Mouse (Mus musculus): ENCODE results near the gene Cdh4. TPM values are rescaled to one million over a fixed set of nuclear protein-coding genes. Genes with fewer than 3 reads are reported as not detected.

Cdh4 gene
- polyA plus RNA-seq, 1 experiment = 48.4 TPM

DNA sequence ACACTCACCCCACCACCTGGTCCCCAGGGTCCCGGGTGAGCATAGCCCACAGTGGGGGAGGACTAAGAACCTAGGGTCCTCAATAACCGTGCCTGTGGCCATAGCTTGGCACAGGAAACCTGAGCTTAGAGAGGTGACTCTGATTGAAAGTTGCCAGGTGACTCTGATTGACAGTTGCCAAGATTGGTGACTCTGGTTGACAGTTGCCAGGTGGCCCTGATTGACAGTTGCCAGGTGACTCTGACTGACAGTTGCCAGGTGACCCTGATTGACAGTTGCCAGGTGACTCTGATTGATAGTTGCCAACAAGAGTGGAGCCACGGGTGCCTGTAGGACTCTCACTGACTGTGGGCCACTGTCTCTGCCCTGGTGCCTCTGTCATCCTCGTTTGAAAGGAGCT lies 271.1 kb downstream of the Cdh4 start:
- no peak for DNase-seq (ENCODE audit: low read depth)
- TF ChIP-seq CTCF (IDR thresholded peaks at IDR 0.05; ENCODE audit: borderline replicate concordance, extremely low read depth, insufficient read depth, insufficient read length) (no peak), POLR2A (IDR thresholded peaks at IDR 0.05; ENCODE audit: borderline replicate concordance, extremely low read depth, insufficient read depth, insufficient read length, poor library complexity, severe bottlenecking) (no peak)

DNA sequence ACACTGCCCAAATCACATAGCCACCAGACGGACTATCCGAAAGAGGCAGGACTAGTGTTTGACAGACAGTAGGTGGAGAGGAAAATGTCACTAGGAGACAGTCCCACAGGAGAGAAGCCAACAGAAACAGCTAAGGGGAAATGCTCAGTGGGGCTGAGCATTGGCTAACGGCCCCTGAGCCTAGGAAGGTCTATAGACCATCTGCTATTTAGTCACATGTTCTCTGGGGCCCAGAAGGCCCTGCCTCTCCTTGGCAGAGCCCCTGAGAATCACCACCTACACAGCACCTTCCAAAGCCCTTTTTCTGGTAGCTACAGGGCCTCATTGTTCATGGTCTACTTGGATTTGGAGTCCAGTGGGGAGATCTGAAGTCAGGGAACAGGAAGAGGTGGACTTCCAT lies 271.9 kb downstream of the Cdh4 start:
- DNase-seq (ENCODE audit: low read depth) = no peak
- TF ChIP-seq CTCF (IDR thresholded peaks at IDR 0.05; ENCODE audit: borderline replicate concordance, extremely low read depth, insufficient read depth, insufficient read length) (no peak), POLR2A (IDR thresholded peaks at IDR 0.05; ENCODE audit: borderline replicate concordance, extremely low read depth, insufficient read depth, insufficient read length, poor library complexity, severe bottlenecking) (no peak)

DNA sequence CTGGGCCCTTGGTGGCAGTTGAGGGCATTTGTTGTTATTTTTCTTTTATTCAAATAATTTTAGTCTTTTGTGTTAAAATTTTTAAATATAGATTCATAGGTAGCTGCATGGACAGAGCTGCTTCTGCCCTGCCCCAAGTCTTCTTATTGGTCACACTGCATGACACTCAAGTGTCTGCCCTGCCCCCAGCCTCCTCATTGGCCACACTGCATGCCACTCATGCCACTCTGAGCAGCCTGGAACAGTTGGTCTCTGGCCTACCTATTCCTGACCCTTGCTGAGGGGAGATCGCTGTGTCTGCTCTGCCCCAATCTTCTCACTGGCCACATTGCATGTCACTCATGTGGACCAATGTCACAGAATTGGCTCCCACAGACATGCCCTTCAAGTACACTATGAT lies 273.1 kb downstream of the Cdh4 start:
- DNase-seq (ENCODE audit: low read depth) = no peak
- no peak for TF ChIP-seq POLR2A (IDR thresholded peaks at IDR 0.05; ENCODE audit: borderline replicate concordance, extremely low read depth, insufficient read depth, insufficient read length, poor library complexity, severe bottlenecking)
- no peak for TF ChIP-seq CTCF (IDR thresholded peaks at IDR 0.05; ENCODE audit: borderline replicate concordance, extremely low read depth, insufficient read depth, insufficient read length)

DNA sequence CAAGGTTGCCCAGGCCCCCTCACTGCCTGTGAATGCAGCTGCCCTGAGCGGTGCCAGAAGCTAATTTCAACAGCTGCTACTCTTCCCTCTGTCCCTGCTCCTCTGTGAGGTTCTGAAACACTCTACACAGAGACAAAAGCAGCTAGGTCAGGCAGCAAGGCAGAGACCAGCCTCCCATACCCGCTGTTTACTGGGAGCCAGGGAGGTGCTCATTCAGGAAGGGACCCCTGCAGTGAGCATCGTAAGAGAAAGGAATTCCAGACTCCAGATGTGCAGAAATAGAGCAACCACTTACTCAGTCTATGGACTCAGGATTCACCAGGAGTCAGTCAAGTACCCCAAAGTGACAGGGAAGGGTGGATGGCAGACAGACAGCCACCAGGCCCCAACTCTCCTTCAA lies 278.1 kb downstream of the Cdh4 start:
- TF ChIP-seq POLR2A (IDR thresholded peaks at IDR 0.05; ENCODE audit: borderline replicate concordance, extremely low read depth, insufficient read depth, insufficient read length, poor library complexity, severe bottlenecking) (no peak), CTCF (IDR thresholded peaks at IDR 0.05; ENCODE audit: borderline replicate concordance, extremely low read depth, insufficient read depth, insufficient read length) (no peak)
- DNase-seq (ENCODE audit: low read depth) = no peak

DNA sequence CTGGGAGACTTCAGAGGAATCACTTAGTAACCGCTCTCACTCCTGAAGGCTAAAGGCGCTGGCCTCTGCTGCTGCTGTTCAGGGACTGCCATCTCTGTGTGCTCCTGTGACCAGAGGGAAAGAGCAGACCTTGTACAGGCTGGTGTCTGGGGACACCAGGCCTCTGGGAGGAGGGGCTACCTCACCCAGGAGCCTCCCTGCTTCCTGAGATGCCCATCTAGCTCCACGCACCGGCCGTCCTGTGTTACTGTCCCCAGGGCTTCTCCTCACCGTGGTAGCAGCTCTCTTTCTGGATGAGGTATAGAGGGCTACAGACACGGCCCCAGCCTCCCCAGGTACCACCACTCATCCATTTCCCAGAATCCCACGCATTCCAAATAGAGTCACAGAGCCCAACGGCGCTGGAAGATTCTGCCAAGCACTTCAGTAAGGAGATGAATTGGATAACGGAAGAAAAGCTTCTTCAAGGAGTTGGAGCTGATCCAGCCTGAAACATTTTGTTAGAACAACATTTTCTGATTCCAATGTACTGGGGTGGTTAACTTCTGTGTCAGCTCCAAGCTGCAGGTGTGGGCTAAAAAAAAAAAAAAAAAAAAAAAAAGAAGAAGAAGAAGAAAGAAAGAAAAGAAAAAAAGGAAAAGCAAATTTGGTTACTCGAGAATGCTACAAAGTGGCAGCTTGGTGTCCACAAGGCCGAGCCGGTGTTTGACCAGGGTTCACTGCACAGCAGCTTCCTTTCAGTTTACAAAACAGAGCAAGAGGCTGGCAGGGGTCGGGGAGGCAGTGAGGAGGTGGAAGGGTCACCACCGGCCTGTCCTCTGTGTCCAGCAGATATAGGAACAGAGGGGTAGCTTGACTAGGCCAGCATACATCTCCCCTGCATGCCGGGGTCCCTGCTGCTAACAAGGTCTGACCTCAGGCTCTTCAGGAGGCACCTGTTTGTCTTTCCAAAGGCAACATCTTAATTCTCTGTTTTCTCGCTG lies 279.6 kb downstream of the Cdh4 start:
- no peak for DNase-seq (ENCODE audit: low read depth)
- peak; percentile 19; the same call in 1 of the 2 replicates for TF ChIP-seq CTCF (IDR thresholded peaks at IDR 0.05; ENCODE audit: borderline replicate concordance, extremely low read depth, insufficient read depth, insufficient read length)
- no peak for TF ChIP-seq POLR2A (IDR thresholded peaks at IDR 0.05; ENCODE audit: borderline replicate concordance, extremely low read depth, insufficient read depth, insufficient read length, poor library complexity, severe bottlenecking)

DNA sequence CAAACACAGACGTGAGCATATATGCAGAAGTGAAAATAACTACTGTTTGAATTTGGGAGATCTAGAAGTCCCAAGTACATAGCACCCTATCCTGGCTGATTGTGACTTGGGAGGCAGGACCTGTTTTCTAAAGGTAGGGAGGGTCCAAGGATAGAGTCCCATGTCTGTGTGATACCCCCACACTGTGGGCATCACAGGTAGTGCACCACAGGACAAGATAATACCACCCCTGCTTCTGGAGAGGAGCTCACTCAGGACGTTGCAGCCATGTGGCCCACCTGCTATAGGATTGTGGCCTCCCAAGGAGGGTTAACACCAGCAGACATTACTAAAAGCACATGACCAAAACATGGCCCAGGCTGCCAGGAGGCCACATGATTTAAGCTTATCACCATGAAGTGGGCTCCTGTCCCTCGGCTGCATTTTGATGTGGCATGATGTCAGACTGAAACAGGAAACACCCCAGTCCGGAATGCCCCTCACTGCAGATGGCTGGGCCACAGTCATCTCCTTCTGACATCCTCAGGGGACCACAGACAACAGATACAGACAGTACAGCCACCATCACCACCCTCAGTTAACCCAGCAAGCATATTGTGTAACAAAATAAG lies 280.6 kb downstream of the Cdh4 start:
- peak; percentile 50 for DNase-seq (ENCODE audit: low read depth)

DNA sequence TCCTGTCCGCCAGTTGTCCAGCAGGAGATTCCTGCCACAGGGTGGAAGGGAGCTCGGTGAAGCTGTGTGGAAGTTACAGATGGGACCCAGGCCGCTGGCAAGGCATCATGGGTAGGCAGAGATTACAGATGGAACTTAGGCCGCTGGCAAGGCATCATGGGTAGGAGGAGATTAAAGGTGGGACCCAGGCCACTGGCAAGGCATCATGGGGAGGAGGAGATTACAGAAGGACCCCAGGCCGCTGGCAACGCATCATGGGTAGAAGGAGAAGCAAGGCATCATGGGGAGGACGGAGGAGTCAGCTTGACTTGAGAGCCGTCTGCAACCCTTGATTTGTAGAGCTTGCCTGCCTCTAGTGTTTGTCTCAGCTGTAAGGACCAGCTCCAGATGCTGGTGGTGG lies 281.2 kb downstream of the Cdh4 start:
- TF ChIP-seq POLR2A (IDR thresholded peaks at IDR 0.05; ENCODE audit: borderline replicate concordance, extremely low read depth, insufficient read depth, insufficient read length, poor library complexity, severe bottlenecking) = no peak
- no peak for TF ChIP-seq CTCF (IDR thresholded peaks at IDR 0.05; ENCODE audit: borderline replicate concordance, extremely low read depth, insufficient read depth, insufficient read length)
- DNase-seq (ENCODE audit: low read depth) = no peak

More for the DNA sequence above, 280.6 kb downstream of the Cdh4 start:
- TF ChIP-seq CTCF (IDR thresholded peaks at IDR 0.05; ENCODE audit: borderline replicate concordance, extremely low read depth, insufficient read depth, insufficient read length) = peak; percentile 67; the same call in 1 of the 2 replicates
- TF ChIP-seq POLR2A (IDR thresholded peaks at IDR 0.05; ENCODE audit: borderline replicate concordance, extremely low read depth, insufficient read depth, insufficient read length, poor library complexity, severe bottlenecking) = no peak

DNA sequence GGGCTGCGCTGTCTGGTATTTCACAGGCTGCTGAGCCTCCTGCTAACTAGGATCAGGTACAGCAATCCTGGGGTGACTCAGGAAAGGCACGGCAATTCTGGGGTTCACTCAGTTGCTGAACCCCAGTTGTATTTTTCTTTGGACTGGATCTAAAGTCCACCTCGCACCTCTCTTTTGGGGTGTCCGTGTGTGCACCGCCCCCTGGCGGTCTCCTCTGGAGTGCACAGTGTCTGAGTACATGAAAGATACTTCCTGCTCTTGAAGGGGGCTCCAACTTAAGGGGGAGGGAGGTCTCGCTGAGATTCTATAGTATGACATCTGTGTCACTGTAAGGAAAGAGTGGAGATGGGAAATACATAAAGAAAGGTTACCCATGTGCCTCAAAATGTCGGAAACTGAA lies 286.8 kb downstream of the Cdh4 start:
- no peak for DNase-seq (ENCODE audit: low read depth)

DNA sequence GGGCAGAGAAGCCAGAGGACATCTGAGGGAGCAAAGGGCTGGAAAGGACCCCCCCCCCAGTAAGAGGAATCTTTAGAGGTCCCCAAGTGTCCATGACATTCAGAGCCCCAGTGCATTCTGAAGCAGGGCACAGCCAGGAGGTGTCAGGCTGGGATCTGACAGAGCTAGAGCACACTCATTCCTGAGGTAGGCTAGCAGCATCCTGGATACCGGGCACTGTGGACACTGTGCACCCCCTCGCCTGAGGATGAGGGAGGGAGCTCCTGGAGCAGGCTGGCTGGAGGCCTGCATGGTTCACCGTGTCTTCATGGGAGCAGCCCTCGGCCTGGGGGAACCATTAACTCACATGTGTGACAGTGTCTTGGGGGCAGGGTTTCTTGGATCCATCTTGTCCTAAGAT lies 287.6 kb downstream of the Cdh4 start:
- TF ChIP-seq CTCF (IDR thresholded peaks at IDR 0.05; ENCODE audit: borderline replicate concordance, extremely low read depth, insufficient read depth, insufficient read length) = no peak
- TF ChIP-seq POLR2A (IDR thresholded peaks at IDR 0.05; ENCODE audit: borderline replicate concordance, extremely low read depth, insufficient read depth, insufficient read length, poor library complexity, severe bottlenecking) = no peak
- DNase-seq (ENCODE audit: low read depth) = no peak

More for the DNA sequence above, 286.8 kb downstream of the Cdh4 start:
- no peak for TF ChIP-seq POLR2A (IDR thresholded peaks at IDR 0.05; ENCODE audit: borderline replicate concordance, extremely low read depth, insufficient read depth, insufficient read length, poor library complexity, severe bottlenecking)
- TF ChIP-seq CTCF (IDR thresholded peaks at IDR 0.05; ENCODE audit: borderline replicate concordance, extremely low read depth, insufficient read depth, insufficient read length) = peak; percentile 73

DNA sequence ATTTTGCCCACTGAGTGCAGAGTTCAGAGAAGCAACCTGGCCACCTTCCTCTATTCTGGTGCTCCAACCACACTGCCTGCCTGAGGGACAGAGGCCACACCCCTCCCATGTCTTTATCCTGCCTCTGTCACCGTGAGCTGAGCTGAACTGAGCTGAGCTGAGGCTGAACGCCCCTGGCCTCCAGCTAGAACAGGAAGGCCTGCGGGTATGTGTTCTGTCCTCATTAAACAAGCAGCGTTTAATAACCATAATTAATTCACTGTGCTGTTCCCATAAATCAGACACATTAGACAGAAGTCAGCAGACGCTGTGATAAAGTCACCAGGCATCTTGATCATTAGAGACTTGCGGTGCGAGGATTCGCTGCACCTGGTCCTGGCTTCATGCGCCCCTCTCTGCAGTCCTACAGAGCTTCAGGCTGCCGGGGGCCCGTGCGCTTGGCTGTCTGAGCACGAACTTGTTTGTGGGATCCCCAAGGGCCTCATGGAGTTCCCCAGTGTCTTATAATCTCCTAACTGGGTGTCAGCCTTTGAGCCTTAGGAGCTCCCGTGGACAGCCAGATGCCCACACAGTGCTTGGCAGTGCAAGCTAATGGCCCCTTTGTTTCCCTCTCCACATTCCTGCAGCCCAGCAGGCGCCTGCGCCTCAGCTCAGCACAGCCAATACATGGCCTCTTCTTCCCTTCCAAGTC lies 291.1 kb downstream of the Cdh4 start:
- peak; percentile 73 for DNase-seq (ENCODE audit: low read depth)
- TF ChIP-seq POLR2A (IDR thresholded peaks at IDR 0.05; ENCODE audit: borderline replicate concordance, extremely low read depth, insufficient read depth, insufficient read length, poor library complexity, severe bottlenecking) = no peak
- TF ChIP-seq CTCF (IDR thresholded peaks at IDR 0.05; ENCODE audit: borderline replicate concordance, extremely low read depth, insufficient read depth, insufficient read length) = no peak

DNA sequence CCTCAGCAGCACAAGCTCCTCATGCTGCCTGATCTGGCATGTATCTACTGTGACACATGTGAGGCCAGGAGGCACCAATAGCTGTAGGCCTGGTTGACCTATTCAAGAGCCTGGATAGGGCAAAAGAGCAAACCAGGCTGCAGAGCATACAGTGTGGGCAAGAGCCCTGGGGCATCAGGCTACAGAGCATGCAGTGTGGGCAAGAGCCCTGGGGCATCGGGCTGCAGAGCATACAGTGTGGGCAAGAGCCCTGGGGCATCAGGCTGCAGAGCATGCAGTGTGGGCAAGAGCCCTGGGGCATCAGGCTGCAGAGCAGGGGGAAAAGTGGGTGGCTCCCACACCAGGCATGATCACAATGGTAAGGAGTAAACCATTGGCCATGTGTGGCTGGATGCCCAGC lies 300.2 kb downstream of the Cdh4 start:
- DNase-seq (ENCODE audit: low read depth) = no peak
- TF ChIP-seq CTCF (IDR thresholded peaks at IDR 0.05; ENCODE audit: borderline replicate concordance, extremely low read depth, insufficient read depth, insufficient read length) (no peak), POLR2A (IDR thresholded peaks at IDR 0.05; ENCODE audit: borderline replicate concordance, extremely low read depth, insufficient read depth, insufficient read length, poor library complexity, severe bottlenecking) (no peak)

Data from brain, embryonic 14.5 days (tissue).